Mouse (Mus musculus) right cerebral cortex, postnatal 36 days (tissue): ENCODE results near the gene Hus1b.

Experiments used
- DNase-seq, 2 experiments: peaks; one replicate each; pipeline ENCODE4 v3.0.0; 2022; ENCODE audit warnings: low spot score in 2 of 2, mixed read lengths in 1 of 2

Hus1b gene

GRCm38 (mm10) chr13:30949181-30949580 lies 1.6 kb upstream of the Hus1b start:
- DNase-seq, result no peak

GRCm38 (mm10) chr13:30947129-30947528 lies 430 bp downstream of the Hus1b start:
- DNase-seq, result no peak

DNA sequence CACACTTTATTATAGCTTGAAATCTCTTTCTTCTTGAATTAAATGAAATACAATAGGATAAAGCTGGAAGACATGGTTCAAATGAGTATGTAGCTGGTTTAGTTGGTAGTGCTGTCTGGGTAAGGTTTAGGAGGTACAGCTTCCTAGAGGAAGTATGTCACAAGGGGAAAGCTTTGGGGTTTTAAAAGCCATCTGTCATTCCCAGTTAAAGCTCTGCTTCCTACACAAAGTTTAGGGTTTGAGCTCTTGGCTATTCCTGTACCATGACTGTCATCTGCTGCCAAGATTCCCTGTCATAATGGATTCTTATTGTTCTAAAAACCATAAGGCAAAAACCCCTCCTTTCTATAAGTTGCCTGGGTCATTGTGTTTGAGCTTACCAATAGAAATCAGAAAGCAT lies 1.8 kb downstream of the Hus1b start:
- no peak for DNase-seq

DNA sequence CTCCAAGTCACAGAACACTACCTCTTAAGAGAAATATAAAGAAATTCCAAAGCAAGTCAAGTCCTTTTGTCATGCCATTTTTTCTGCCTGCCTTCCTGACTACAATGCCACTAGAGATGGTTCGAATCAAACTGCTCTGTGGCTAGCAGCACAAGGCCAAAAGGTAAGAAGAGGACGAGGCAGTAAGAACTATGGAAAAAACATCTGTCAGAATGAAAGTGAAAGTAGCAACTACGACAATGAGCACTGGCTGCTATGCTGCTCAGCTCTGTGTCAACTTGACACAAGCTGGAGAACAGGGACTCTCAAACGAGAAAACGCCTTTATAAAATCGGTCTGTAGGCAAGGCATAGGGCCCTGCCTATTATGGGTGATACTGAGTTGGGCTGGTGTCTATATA lies 14.6 kb downstream of the Hus1b start:
- no peak for DNase-seq

- no peak for DNase-seq
Observed at GRCm38 (mm10) chr13:30931613-30932012, 15.9 kb downstream of the Hus1b start.

- DNase-seq, result no peak
Observed at GRCm38 (mm10) chr13:30929119-30929518, 18.4 kb downstream of the Hus1b start.

DNA sequence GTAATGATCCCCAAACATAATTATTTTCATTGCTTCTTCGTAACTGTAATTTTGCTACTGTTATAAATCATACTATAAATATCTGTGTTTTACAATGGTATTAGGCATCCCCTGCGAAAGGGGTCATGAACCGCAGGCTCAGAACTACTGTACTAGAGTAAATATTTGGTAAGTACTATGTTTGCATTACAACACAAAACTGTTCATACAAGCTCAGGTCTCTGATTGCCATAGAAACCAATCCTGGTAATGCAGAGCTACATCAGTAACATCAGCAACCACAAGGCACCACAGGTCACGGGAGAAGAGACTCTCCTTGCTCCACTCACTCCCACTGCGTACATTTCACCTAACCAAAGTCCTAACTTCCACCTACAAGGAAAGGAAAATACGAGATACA lies 23.3 kb downstream of the Hus1b start:
- no peak for DNase-seq

- DNase-seq, result no peak
Observed at GRCm38 (mm10) chr13:30921914-30922313, 25.6 kb downstream of the Hus1b start.

GRCm38 (mm10) chr13:30913757-30914156 lies 33.8 kb downstream of the Hus1b start:
- no peak for DNase-seq

GRCm38 (mm10) chr13:30913028-30913427 lies 34.5 kb downstream of the Hus1b start:
- no peak for DNase-seq

- DNase-seq, result no peak
Observed at GRCm38 (mm10) chr13:30911931-30912625, 35.5 kb downstream of the Hus1b start.

DNA sequence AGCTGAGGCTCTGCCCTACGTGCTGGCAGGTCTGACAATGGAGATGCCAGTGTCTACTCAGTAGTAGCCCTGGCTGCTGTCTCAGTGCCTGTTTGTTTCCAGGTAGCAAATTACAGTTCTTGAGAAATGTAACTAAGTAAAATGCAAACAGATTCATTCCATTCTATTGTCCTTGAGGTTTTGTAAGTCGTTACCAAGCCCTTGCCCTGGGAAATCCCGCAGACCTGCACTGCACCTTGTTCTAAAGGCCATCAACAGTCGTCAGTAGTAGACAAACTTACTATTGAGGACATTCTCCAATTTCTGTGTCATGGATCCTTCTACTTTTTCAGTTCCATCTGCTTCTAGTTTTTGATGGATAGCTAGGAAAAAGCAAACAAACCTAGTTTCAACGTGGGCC lies 36.7 kb downstream of the Hus1b start:
- DNase-seq, result no peak

DNA sequence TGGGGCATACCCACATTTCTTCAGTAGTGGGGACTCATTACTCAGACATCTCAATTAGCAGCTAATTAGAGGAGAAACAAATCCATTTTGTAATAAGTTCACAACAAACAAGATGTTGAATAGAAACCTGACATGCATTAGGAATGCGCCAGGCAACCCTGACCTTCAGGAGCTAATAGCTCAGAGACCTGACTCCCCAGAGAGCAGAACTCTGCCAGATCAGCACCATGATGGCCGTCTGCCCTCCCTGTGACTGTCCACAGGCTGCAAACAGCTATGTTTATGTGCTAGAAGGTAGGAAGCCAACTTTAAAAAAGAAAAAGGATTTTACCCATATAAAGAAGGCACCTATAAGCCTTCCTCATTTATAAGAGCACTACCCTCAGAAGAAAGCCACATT lies 45.3 kb downstream of the Hus1b start:
- DNase-seq, result no peak

- DNase-seq, result no peak
Observed at GRCm38 (mm10) chr13:30901387-30902041, 46.0 kb downstream of the Hus1b start.
